Mouse (Mus musculus) adrenal gland, adult 8-10 months (tissue): ENCODE data around the gene Trap1. TPM values are rescaled to one million over a fixed set of nuclear protein-coding genes. Genes with fewer than 3 reads are reported as not detected.
"Not testable (repeated sequence)": the region's sequence is repeated elsewhere in the genome, so short reads cannot be mapped to it uniquely, and the experiment has no call there.

ENCODE experiments used
- DNase-seq: peaks from one replicate; pipeline ENCODE4 v3.0.0; 2022
- total RNA-seq, 4 experiments: library from RNA; stranded (reverse); gene quantifications; 2 replicates each; pipeline ENCODE4 v1.2.4; 2022

The Trap1 gene
- total RNA-seq, result 100 to 1,000 TPM; 151 to 221 (median 194) TPM

DNA sequence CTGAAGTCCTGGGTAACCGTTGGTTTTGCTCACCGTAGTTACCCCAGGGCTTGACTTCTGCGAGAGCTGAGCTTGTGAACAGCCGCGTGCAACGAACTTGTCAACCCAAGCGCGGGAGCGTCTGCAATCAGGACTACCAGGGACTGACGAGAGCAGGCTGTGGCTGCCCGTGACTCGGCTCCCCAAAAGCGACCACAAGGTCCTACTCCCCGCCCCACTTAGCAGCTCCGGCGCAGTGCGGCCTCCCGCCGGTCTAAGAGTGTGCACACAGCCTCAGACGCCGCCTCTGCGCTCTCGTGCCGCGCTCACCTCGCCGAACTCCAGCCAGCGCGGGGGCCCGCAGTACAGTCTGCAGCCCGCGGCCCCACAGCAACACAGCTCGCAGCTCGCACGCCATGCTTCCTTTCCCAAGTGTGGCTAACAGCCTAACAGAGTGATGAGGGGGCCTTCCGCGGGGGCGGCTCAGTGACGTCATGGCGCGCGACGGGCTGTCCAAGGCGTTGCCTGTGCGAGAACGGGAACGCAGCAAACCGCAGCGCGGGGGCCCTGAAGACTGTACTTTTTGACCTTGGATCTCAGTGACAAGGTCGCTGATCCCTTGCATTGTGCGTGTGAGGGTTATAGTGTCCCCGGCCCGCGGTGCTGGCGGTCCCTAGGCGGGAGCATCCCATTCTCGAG lies at the start of gene Trap1:
Gene Trap1, minus strand, starts transcription at position 444 of the 678 bp plus-strand sequence.
- peak; percentile 90 for DNase-seq

DNA sequence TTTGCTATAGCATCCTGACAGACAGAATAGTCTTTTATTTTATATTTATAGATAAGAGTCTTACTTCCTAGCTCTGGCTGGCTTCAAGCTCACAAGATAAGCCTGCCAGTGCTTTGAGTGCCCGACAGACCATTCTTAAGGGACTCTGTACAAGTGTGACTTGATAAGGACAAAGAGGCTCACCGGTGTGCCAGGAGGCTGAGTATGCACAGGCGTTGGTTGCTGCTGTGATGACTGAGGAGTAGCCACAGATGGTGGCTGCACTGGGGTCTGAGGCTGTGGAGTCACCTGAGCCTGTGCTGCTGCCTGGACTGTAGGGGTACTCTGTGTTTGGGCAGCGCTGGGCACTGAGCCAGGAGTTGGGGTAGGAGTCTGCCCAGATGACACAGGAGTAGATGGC lies 39.4 kb upstream of the Trap1 start:
- DNase-seq, result no peak

DNA sequence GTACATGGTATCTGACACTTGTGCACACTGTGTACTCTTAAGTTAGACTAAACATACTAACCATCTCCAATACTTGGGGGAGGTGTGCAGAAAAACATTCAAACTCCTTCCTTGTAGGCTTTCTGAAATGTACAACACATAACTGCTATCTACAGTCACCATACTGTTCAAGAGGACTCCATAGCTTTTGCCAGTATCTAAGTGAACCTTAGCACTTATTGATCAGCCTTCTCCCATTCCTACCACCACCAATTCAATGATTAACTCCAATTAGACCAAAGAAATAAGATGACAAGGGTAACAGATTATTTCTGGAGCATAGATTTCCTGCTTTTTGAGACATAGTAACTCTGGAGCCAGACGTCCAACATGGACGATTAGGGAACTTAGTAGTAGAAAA lies 22.7 kb upstream of the Trap1 start:
- DNase-seq, result no peak

DNA sequence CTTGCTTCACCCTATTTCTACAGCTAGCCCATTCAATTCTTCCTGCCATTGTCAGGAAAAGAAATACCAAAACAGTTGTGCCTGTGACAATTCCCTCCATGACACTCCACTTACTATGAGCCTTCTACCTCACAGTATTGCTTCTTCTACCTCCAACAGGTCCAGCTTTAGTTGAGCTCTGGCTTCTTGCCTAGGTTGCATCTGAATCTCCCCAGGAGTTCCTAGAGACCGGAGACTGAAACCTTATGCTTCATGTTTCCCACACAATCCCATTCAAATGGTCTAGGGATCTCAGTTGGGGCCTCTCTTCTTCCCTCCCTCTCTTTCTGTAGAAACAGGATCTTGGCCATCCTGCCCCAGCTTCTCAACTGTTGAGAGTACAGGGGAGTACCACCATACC lies 19.9 kb upstream of the Trap1 start:
- DNase-seq, result no peak

DNA sequence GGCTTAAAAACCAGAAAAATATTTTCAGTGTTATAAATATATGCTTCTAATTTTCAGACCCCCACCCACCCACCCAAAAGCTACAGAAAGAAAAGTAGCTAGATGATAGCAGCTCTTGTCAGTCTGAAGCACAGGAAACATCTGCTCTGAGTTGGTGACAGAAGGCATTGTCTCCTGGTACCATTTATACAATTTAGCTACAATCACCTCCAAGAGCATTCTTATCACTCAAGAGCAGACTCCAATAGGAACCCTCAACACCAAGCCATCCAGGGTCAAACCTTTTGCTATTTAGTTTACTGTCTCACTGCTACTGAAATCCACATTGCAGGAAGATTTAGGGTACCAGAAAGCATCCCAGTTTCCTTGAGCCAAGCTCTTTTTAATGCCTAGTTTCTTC lies 19.3 kb upstream of the Trap1 start:
- DNase-seq, result no peak

DNA sequence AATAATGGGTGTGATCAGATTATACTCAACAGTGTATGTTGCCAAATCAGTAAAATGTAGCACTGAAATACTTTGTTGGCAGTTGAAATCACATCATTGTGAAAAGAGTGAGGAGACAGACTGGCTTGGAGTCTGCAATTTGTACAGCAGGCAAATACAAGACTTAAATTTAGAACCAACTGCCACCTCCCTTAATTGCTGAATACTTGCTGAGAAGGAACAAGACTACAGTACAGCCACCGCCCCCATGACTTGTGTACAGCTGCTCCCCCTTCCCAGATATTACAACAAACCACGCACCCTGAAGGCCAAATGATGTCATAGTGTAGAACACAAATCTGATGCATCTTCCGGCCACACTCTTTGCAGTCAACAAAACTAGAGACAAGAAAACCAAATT lies 18.5 kb upstream of the Trap1 start:
- no peak for DNase-seq

DNA sequence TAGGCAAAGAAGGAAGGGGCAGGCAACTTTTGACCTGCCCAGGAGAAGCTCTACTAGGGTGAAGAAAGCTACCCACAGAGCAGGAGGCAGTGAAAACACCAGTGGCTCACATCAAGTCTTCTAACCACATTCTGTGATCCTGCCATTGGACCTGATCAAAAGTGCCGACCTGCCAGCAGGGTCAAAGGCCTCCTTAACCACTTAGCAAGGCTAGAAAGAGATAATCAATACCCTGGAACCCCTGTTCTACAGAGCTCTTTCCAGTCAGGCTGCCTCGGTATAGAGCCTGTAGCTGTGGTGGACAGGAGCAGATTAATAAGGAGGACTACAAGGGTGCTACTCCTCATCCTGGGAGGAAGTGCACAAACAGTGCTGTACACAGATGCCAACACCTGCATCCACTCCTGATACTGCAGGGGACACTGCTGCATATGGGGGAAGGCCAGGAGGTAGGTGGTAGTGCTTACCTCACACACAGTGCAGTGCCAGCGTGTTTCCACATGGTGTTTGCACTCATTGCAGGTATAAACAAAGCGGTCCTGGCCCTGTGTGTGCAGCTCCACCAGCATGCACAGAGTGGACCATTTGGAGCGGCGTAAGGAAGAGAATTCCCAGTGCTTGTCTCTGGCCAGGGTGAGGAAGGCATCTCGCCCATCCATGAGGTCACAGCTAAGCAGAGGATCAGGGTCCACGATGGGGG lies 9.7 kb upstream of the Trap1 start:
- DNase-seq, result no peak

DNA sequence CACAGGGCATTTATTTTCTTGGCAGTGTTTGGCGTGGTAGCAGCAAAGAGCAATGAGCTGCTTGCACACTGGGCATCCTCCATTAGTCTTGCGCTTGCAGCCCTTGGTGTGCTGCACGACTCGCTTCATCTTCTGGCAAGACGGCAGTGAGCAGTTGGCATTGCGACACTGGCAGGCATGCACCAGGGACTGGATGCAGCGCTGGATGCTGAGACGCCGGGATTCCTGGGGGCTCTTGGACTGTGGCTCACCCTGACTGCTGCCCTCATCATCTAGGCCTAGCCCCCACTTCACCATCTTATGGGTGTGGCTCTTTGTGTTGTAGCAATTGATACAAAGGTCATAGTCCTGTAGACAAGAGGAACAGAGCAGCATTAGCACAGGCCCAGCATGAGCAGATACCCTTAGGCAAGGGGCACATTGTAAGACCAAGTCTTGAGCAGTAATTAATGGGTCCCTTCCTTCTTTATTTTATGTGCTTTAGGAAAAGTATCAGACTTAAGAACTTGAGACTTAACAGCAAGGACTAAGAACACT lies 8.3 kb upstream of the Trap1 start:
- DNase-seq, result no peak

DNA sequence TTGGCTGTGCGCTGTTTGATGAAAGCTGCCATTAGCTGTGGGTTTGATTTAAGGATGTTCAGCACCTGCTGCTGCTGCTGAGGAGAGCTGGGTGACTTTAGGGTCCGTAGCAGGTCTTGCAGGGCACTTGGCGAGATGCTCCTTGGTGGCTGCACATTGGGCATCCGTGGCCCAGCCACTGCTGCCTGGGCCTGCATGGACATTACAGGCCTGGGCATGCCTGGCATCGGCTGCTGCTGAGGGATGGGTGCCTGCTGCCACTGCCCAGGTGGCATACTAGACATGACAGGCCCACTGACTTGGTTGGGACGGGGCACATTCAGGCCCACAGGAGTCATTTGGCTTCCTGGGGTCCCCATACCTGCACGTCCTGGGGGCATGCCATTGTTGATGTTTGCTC lies 7.4 kb upstream of the Trap1 start:
- DNase-seq, result no peak

DNA sequence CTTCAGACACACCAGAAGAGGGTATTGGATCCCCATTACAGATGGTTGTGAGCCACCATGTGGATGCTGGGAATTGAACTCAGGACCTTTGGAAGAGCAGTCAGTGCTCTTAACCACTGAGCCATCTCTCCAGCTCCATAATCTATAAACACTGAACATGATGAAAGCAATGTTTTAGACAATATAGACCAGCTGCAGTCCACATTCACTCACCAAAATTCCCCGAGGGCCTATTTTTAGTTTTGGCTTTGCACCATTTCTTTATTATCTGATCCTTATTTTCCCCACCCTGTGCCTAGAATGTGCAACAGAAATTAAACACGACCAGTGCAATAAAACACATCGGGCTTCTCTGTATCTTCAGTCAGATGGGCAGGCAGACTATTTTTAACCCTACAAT lies 2.8 kb upstream of the Trap1 start:
- DNase-seq, result not testable (repeated sequence)

DNA sequence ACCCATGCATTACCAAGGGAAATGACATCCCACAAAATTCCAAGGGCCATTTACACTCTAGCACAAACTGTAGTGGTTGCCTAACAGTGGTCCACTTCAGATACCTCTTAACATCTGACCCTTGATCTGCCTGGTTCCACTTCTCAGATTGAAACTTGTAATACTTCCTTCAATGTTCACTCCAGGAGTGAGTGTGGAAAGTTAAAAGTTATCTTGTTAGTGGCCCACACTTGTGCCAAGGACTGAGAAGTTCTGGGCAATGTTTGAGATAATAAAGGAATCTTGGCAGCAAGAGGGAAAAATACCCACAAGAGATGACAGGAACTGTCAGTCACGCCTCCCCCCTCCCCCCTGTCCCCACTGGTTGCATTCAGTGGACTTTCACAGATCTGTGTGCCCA lies 2.0 kb upstream of the Trap1 start:
- DNase-seq, result no peak

DNA sequence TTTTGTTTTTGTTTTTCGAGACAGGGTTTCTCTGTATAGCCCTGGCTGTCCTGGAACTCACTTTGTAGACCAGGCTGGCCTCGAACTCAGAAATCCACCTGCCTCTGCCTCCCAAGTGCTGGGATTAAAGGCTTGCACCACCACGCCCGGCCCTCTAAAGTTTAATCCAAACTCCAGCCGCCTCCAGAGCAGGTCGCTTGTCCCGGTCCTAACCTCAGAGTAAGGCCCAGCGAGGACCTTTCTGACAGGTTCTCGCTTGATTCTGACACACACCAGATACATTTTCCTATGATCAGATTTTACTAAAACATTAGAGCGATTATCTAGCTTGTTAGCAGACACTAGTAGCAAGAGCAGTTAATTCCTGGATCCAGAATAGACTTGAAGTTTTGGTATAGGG lies 675 bp upstream of the Trap1 start:
- not testable (repeated sequence) for DNase-seq

DNA sequence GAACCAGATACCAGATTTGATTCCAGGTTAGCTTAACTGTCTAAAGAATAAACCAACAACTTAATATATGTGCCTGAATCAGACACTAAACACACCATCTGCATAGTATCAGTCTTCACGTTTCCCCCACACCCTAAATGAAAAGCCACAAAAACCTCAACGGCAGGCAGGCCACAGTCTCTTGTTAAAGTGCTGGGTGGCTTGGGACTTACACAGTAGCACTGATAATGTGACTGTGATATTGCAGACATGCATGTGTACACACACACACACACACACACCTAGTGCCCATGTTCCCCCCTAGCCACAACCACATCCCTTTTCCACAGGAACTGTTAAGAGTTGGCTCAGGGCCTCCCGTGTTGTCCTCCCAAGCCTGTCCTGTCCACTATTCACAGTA lies 2.8 kb downstream of the Trap1 start:
- DNase-seq, result no peak

DNA sequence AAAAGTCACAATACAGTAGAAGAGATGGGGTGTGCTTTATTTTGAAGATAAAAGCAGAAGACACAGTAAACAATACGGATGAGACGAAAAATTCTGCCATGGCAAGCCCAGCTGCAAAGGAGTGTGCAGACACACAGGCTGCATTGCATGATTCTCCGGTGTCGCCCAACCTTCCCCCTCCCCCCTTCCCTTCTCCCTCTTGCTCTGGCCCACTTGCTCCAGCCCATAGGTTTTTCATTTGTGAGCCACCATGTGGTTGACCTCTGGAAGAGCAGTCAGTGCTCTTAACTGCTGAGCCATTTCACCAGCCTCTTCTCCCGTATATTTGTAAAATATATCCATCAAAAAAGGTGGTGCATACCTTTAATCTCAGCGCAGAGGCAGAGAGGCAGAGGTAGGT lies 3.3 kb downstream of the Trap1 start:
- DNase-seq, result no peak

DNA sequence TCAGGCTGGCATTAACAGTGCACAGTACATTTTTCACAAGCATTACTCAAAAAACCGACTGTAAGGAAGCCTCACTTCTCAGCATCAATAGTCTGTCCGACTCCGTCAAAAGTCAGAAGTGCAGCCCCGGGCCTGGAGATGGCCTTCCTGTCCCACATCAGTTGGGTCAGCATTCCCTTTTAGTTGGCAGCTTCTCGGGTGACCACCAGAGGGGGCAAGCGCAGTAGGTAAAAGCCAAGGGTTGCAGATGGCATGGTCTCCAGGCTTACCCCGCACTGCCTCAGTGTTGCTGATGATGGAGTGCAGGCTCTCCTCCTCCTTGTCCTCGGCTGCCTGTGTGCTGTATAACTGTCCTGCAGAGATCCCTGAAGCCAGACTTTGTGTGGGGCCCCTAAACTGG lies 9.0 kb downstream of the Trap1 start:
- DNase-seq, result no peak

DNA sequence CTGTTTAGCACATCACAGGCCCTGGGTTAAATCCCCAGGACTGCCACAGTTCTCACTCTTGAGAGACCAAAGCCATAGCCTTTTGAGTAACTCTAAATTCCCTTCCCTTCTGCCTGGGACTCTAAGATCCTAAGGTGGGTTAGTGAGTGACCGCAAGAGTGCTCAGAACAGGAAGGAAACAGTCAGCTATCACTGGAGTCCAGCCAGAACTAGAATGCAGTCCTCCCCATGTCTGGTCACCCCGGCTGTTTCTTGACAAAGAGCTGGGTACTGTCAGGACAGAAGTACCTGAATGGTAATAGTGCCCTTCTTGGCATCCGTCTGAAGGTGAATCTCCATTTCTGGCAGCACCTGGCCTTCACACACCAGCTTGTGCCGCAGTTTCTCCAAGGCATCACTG lies 12.7 kb downstream of the Trap1 start:
- DNase-seq, result no peak

DNA sequence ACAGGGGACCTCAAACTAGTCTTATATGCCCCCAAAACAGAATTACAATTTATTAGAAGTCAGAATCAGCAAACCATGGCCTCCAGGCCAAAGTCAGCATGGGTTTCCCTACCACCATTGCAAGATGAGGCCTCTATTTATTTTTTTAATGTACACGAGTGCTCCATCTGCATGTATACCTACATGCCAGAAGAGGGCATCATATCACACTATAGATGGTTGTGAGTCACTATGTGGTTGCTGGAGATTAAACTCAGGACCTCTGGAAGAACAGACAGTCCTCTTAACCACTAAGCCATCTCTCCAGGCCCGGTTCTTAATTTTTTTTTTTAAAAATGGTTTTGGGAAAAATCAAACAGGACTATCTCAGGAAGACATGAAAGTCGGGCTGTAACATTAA lies 23.8 kb downstream of the Trap1 start:
- DNase-seq, result no peak

DNA sequence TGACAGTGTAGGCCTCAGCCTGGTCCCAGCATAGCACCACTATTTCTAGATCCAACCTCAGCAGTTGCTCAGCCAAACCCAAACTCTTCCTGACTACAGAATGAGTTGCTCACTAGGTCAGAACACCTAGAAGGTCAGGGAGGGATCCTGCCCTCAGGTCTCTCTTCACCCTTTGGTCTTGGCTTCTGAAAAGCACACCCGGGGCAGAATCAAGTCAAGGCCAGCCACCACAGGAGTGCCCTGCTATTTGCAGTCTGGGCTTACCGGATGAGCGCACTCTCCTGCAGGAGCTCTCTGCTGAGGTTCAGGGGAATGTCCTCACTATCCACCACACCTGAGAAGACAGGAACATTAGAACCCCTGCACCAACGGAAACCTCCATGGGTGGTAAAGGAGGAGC lies 25.0 kb downstream of the Trap1 start:
- DNase-seq, result no peak

DNA sequence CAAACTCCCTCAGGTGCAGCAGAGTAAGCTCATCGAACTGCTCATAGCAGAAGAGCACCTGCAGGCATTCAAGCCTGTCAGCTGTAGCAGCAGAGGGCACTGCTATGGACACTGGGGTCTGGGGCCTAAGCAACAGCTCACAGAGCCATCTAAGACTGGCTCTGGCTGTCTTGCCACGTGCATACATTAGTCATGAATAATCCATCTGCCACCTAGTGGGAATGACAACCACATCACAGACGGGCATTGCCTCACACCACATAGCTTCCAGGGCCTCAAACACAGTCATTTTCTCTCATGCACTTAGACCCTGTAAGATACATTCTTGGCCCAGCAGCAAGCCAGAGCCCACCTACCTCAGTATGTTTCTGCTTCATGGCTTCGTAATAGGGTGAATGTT lies 32.1 kb downstream of the Trap1 start:
- no peak for DNase-seq

DNA sequence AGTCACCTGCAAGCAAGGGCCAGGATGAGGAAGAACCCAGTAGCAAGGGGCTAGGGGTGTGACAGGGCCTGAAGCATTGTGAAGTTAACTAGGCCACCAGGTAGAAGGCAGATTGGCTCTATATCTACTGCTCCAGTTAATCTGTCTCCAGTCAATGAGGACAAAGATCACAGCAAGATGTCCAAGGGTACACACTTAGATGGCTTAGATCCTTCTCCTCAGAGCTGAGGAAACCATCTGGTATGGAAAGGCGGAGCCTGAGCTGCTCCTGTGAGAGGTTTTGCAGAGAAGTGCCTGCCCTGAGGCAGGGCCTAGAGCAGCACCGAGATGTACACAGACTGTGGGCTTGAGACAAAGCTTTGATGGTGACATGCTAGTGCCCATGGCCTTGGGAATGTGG lies 33.5 kb downstream of the Trap1 start:
- DNase-seq, result no peak

DNA sequence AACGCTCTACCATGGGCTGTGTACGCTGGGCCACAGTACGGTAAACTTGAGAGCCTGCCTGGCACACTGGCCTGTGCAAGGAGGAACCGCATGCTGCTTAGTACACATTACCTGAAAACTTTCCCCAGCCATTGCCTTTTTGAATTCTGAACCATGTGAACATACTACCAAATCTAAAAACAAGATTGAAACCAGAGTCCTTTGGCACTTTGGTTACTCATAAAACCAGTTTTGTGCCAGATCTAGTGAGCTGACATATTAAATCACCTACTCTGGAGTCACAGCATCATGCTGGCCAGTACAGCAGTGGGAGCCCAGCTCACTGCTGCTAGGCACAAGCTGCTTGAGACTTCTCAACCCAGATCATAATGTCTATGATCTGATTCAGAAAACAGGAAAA lies 36.0 kb downstream of the Trap1 start:
- no peak for DNase-seq

DNA sequence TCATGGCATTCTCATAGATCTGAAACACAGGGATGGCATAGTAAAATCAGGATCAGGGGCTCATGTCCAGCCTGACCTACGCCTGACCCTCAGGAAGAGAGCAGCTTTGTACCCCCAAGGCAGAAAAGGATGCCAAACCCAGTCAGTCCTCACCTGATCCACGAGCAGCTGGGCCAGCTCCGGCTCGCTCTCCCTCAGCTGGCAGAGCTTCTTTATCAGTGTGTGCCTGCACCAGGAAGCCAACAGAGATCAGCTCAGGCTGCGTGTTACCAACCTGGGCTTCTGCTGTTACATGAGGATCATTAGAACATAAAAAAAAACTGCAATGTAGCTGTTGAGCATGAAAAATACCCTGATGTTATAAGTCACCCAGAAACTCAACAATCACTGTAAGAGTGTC lies 37.4 kb downstream of the Trap1 start:
- no peak for DNase-seq

DNA sequence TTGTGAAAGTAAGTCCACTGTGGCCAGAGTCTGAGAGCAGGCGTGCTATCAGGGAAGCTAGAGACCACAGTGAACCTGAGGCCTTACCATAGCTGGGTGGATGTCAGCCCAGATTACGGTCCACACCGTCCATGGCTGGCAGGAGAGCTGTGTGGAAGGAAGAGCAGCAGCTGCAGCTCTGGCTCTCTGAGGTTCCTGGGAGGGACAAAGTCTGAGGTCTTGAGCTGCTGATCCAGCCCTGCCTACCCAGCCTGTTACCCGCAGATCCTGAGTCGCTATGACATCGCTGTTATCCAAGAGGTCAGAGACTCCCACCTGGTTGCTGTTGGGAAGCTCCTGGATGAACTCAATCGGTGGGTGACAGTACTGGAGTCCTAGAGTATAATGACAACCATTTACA lies 39.9 kb downstream of the Trap1 start:
- DNase-seq, result no peak

DNA sequence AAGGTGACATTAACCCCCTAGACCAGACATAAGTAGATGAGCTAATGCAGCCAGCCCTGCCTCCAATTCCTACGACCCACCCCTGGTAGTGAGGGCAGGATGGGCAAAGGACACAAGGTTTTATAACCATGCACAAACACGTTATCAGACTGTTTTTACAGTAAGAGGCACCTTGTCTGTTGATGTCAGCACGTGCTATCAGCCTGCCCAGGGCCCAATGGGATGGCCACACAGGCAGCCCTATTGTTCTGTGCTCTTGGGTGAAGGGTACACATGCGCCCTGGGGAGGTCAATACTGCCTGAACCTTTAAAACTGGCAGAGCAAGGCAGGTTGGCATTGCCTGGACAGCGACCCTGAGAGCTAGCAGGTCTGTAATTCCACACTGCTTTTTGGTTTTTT lies 40.8 kb downstream of the Trap1 start, which contains the start of gene Dnase1:
Gene Dnase1, plus strand, starts transcription at position 136 of the 400 bp plus-strand sequence.
- DNase-seq, result no peak
